Mouse (Mus musculus): ENCODE measurements around the gene Usb1. TPM values are rescaled to one million over a fixed set of nuclear protein-coding genes. Genes with fewer than 3 reads are reported as not detected.

Gene Usb1
- polyA plus RNA-seq (2015; fragmentation: Nextera tagmentation; extraction: Ambion mirVana) = 43.4 and 45.8 TPM in 2 replicates

DNA sequence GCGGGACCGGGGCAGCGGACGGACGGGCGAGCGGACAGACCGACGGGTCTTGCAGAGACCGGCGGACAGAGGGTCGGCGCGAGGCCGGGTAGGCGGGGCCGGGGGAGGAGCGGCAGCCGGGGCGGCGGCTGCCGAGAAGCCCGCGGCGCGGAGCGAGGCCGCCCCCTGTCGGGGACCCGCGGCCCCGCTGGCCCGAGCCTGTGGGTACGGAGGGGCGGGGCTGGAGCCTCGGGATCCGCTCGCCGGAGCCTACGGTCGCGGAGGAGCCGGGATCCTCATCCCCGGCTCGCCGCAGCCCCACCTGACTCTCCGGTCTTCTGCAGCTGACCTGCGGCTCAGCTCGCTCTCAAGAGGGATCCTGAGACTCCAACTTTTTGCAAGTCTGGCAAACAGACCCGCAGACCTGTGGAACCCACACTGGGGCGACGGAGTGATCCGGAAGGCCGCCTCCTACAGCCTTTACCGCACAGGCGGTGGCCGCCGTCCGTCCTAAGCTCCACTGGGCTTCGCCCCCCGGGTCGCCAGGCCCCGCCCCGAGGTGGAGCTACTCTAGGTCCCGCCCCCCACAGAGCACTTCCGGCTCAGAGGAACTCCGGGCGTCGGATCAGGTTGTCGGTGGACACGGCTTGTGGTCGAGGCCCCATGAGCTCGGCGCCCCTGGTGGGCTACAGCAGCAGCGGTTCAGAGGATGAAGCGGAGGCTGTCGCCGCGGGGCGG, at the start of gene Usb1, which contains the start of gene Zfp319:
TSS of gene Usb1 (plus strand) at position 565 of the 717 bp plus-strand sequence.
TSS of gene Zfp319 (minus strand) at position 231 of the 717 bp plus-strand sequence.
- H3K36me3 ChIP-seq (ENCODE audit: control insufficient read depth, insufficient read depth, low read length) = peaks cover 23% of the 10 kb centered on the region
- peaks cover 11% of the 10 kb centered on the region for H3K4me1 ChIP-seq (ENCODE audit: control insufficient read depth, insufficient read depth, low read length)
- H3K4me3 ChIP-seq (ENCODE audit: low read length) = peak within 1 kb of the TSS; percentile 87
- H3K9me3 ChIP-seq (ENCODE audit: control insufficient read depth, low read length) = no peaks in the 10 kb centered on the region
- H3K9ac ChIP-seq (ENCODE audit: low read depth, low read length) = peak within 1 kb of the TSS; percentile 97
- H3K27me3 ChIP-seq (replicated peaks; ENCODE audit: control insufficient read depth, insufficient read depth, low read length) = no peaks in the 10 kb centered on the region
- H3K4me2 ChIP-seq (ENCODE audit: low read depth, low read length) = peak within 1 kb of the TSS; percentile 83
- peak; percentile 96 for ATAC-seq
- WGBS = under 1% methylated on average over 77 of the region's 80 CpGs
- peak within 1 kb of the TSS; percentile 99 for H3K27ac ChIP-seq (ENCODE audit: low read length)

DNA sequence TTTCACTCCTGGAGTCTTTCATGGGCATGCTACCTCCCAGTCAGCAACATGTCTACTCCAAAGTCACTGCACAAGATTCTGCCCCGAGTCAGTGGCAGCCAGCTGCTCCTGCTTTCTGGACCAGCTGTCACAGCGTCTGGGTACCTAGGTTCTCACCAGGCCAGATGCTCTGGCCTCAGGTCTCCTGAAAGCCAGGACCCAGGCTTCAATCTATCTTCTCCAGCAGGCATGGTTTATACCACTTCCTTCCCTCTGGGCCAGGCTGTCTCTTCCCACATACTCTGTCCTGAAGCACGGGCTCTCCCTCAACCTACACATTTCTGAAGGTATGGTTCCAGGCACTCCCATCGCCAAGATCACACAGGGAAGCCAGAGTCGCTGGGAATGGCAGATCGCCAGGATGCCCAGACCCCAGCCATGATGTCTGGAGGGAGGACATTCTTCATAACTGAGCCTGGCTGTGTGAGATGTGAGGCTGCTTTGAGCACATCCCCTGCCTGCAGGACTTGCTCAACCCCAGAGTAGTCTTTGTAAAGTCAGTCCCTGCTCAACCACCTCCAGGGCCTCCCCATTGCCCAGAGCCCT, 42.9 kb upstream of the Usb1 start:
- 57% methylated on average over 6 of the region's 6 CpGs for WGBS
- ATAC-seq = no peak
- H3K4me2 ChIP-seq (ENCODE audit: low read depth, low read length) = no peak overlapping the region
- H3K27me3 ChIP-seq (replicated peaks; ENCODE audit: control insufficient read depth, insufficient read depth, low read length) = no peaks in the 10 kb centered on the region
- H3K9me3 ChIP-seq (ENCODE audit: control insufficient read depth, low read length) = no peaks in the 10 kb centered on the region
- no peak overlapping the region for H3K9ac ChIP-seq (ENCODE audit: low read depth, low read length)
- H3K36me3 ChIP-seq (ENCODE audit: control insufficient read depth, insufficient read depth, low read length) = no peaks in the 10 kb centered on the region
- no peak overlapping the region for H3K4me3 ChIP-seq (ENCODE audit: low read length)
- H3K27ac ChIP-seq (ENCODE audit: low read length) = no peak overlapping the region
- H3K4me1 ChIP-seq (ENCODE audit: control insufficient read depth, insufficient read depth, low read length) = no peaks in the 10 kb centered on the region

DNA sequence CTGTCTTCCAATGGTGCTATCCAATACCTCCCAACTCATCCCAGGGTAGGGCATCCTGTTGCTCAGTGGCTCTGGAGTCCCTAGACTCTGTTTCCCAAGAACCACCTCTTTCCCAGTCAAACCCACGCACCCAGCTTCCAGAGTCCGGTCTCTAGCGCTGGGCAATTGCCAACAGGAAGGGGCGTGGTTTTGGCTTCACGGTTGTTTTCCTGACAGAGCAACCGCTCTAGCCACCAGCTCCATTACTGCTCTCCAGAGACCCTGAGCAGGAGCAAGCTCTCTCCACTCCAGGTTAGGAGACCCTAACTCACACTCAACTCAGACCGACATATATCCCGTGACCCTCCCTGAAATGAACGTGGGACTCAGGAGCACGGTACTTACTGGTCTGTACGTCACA, 38.9 kb upstream of the Usb1 start:
- Histone ChIP-seq H3K4me3 (ENCODE audit: low read length) (no peak overlapping the region), H3K9ac (ENCODE audit: low read depth, low read length) (no peak overlapping the region), H3K9me3 (ENCODE audit: control insufficient read depth, low read length) (no peaks in the 10 kb centered on the region), H3K4me2 (ENCODE audit: low read depth, low read length) (no peak overlapping the region), H3K36me3 (ENCODE audit: control insufficient read depth, insufficient read depth, low read length) (no peaks in the 10 kb centered on the region), H3K27ac (ENCODE audit: low read length) (peak overlapping the region; percentile 46; the same call in 1 of the 2 replicates), H3K27me3 (replicated peaks; ENCODE audit: control insufficient read depth, insufficient read depth, low read length) (no peaks in the 10 kb centered on the region), H3K4me1 (ENCODE audit: control insufficient read depth, insufficient read depth, low read length) (no peaks in the 10 kb centered on the region)
- 72% methylated on average over 11 of the region's 11 CpGs for WGBS
- peak; percentile 31 for ATAC-seq

- ATAC-seq = peak; percentile 71; the same call in 1 of the 2 replicates
- Histone ChIP-seq H3K4me1 (ENCODE audit: control insufficient read depth, insufficient read depth, low read length) (no peaks in the 10 kb centered on the region), H3K9ac (ENCODE audit: low read depth, low read length) (no peak overlapping the region), H3K27ac (ENCODE audit: low read length) (peak overlapping the region; percentile 46; the same call in 1 of the 2 replicates), H3K4me3 (ENCODE audit: low read length) (0 out of 2 replicates have a peak overlapping the region, but pooled peaks have one; percentile 3), H3K4me2 (ENCODE audit: low read depth, low read length) (no peak overlapping the region; the same call in 1 of the 2 replicates), H3K9me3 (ENCODE audit: control insufficient read depth, low read length) (no peaks in the 10 kb centered on the region), H3K27me3 (replicated peaks; ENCODE audit: control insufficient read depth, insufficient read depth, low read length) (no peaks in the 10 kb centered on the region), H3K36me3 (ENCODE audit: control insufficient read depth, insufficient read depth, low read length) (no peaks in the 10 kb centered on the region)
- 57% methylated on average over 7 of the region's 7 CpGs for WGBS
Observed at GRCm38 (mm10) chr8:95293891-95294290, 38.2 kb upstream of the Usb1 start.

DNA sequence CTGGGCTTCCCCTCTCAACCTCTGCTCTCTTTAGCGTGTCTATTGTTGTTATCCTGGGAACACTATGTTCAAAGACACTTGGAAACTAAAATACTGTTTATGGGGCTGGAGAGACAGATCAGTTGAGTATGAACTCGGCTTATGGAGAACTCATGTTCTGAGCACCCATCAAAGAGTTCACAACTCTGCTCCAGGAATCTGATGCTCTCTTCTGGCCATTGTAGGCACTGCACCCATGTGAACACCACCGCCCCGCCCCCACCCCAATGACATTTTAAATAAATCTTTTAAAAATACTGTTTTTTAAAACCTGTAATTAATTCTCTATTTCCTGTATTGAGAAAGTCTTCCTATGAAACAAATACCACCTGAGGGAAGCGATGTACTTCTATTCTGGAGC, 29.7 kb upstream of the Usb1 start:
- ATAC-seq = no peak
- no peaks in the 10 kb centered on the region for H3K9me3 ChIP-seq (ENCODE audit: control insufficient read depth, low read length)
- H3K4me1 ChIP-seq (ENCODE audit: control insufficient read depth, insufficient read depth, low read length) = no peaks in the 10 kb centered on the region
- no peak overlapping the region for H3K4me3 ChIP-seq (ENCODE audit: low read length)
- H3K4me2 ChIP-seq (ENCODE audit: low read depth, low read length) = no peak overlapping the region
- H3K9ac ChIP-seq (ENCODE audit: low read depth, low read length) = no peak overlapping the region
- no peak overlapping the region for H3K27ac ChIP-seq (ENCODE audit: low read length)
- H3K27me3 ChIP-seq (replicated peaks; ENCODE audit: control insufficient read depth, insufficient read depth, low read length) = no peaks in the 10 kb centered on the region
- no peaks in the 10 kb centered on the region for H3K36me3 ChIP-seq (ENCODE audit: control insufficient read depth, insufficient read depth, low read length)
- WGBS = 19% methylated on average over 5 of the region's 5 CpGs

DNA sequence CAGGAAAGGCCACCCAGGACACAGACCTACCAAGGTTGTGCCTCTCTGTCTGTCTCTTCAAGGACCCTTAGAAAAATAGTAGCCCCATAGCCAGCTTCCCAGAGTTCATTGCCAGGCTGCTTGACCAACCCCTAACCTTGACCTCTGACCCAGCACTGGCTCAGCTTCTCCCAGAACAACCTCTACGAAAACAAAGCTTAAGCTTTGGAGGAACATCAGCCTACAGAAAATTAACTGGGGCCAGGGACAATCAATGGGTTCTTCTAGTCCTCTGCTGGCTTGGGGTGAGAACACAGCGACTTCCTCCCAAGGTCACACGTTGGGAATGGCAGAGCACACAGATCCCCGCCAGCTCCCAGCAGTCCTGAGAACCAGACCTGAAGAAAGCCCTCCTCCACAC, 26.6 kb upstream of the Usb1 start:
- WGBS = 49% methylated on average over 4 of the region's 4 CpGs
- Histone ChIP-seq H3K4me3 (ENCODE audit: low read length) (no peak overlapping the region), H3K9me3 (ENCODE audit: control insufficient read depth, low read length) (no peaks in the 10 kb centered on the region), H3K9ac (ENCODE audit: low read depth, low read length) (no peak overlapping the region), H3K4me1 (ENCODE audit: control insufficient read depth, insufficient read depth, low read length) (no peaks in the 10 kb centered on the region), H3K36me3 (ENCODE audit: control insufficient read depth, insufficient read depth, low read length) (no peaks in the 10 kb centered on the region), H3K27me3 (replicated peaks; ENCODE audit: control insufficient read depth, insufficient read depth, low read length) (no peaks in the 10 kb centered on the region), H3K4me2 (ENCODE audit: low read depth, low read length) (no peak overlapping the region), H3K27ac (ENCODE audit: low read length) (no peak overlapping the region)
- ATAC-seq = no peak

- Histone ChIP-seq H3K27ac (ENCODE audit: low read length) (no peak within 1 kb of the TSS), H3K9ac (ENCODE audit: low read depth, low read length) (no peak within 1 kb of the TSS), H3K4me2 (ENCODE audit: low read depth, low read length) (no peak within 1 kb of the TSS), H3K9me3 (ENCODE audit: control insufficient read depth, low read length) (no peaks in the 10 kb centered on the region), H3K36me3 (ENCODE audit: control insufficient read depth, insufficient read depth, low read length) (no peaks in the 10 kb centered on the region), H3K27me3 (replicated peaks; ENCODE audit: control insufficient read depth, insufficient read depth, low read length) (no peaks in the 10 kb centered on the region), H3K4me3 (ENCODE audit: low read length) (no peak within 1 kb of the TSS), H3K4me1 (ENCODE audit: control insufficient read depth, insufficient read depth, low read length) (no peaks in the 10 kb centered on the region)
- no peak for ATAC-seq
- 52% methylated on average over 6 of the region's 6 CpGs for WGBS
Observed at GRCm38 (mm10) chr8:95306431-95306830, 25.7 kb upstream of the Usb1 start, which contains the start of gene Cngb1. Gene Cngb1 (minus strand): TSS chr8:95306585.

- no peak within 1 kb of the TSS for H3K4me3 ChIP-seq (ENCODE audit: low read length)
- H3K4me1 ChIP-seq (ENCODE audit: control insufficient read depth, insufficient read depth, low read length) = no peaks in the 10 kb centered on the region
- H3K4me2 ChIP-seq (ENCODE audit: low read depth, low read length) = no peak within 1 kb of the TSS
- no peak for ATAC-seq
- H3K9me3 ChIP-seq (ENCODE audit: control insufficient read depth, low read length) = no peaks in the 10 kb centered on the region
- H3K9ac ChIP-seq (ENCODE audit: low read depth, low read length) = no peak within 1 kb of the TSS
- 32% methylated on average over 6 of the region's 6 CpGs for WGBS
- H3K27ac ChIP-seq (ENCODE audit: low read length) = no peak within 1 kb of the TSS
- H3K27me3 ChIP-seq (replicated peaks; ENCODE audit: control insufficient read depth, insufficient read depth, low read length) = no peaks in the 10 kb centered on the region
- no peaks in the 10 kb centered on the region for H3K36me3 ChIP-seq (ENCODE audit: control insufficient read depth, insufficient read depth, low read length)
Observed at GRCm38 (mm10) chr8:95310342-95310970, 21.6 kb upstream of the Usb1 start, which contains the start of gene Tepp. Gene Tepp (plus strand): TSS chr8:95310566.

DNA sequence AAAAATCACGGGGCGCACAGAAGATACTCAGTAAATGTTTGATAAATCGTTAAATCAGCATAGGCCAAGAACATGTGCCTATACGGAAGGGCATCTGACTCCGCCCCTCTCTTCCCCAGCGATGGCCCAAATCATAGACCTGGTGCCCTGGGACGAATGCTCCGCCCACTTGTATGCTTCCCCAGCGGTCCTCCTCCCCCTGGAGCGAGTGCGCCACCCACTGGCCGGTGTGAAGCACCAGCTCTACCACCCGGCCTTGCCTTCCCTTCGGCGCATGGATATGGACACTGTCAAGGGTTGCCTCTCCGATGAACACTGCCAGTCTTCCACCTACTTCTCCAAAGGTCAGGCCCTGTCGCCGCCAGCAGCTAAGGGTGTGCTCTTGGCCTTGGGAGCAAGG, 19.2 kb upstream of the Usb1 start:
- Histone ChIP-seq H3K27me3 (replicated peaks; ENCODE audit: control insufficient read depth, insufficient read depth, low read length) (no peaks in the 10 kb centered on the region), H3K9ac (ENCODE audit: low read depth, low read length) (no peak overlapping the region), H3K9me3 (ENCODE audit: control insufficient read depth, low read length) (no peaks in the 10 kb centered on the region), H3K27ac (ENCODE audit: low read length) (no peak overlapping the region), H3K4me2 (ENCODE audit: low read depth, low read length) (no peak overlapping the region), H3K4me1 (ENCODE audit: control insufficient read depth, insufficient read depth, low read length) (no peaks in the 10 kb centered on the region), H3K36me3 (ENCODE audit: control insufficient read depth, insufficient read depth, low read length) (no peaks in the 10 kb centered on the region), H3K4me3 (ENCODE audit: low read length) (no peak overlapping the region)
- no peak for ATAC-seq
- 62% methylated on average over 18 of the region's 18 CpGs for WGBS

All from intestine, embryonic 16.5 days (tissue).